Mouse (Mus musculus) gastrocnemius, adult 8-10 months (tissue): ENCODE data around the gene Vac14. TPM values are rescaled to one million over a fixed set of nuclear protein-coding genes. Genes with fewer than 3 reads are reported as not detected.

Source experiments
- DNase-seq, 2 experiments: peaks; one replicate each; pipeline ENCODE4 v3.0.0; 2022; ENCODE audit warnings: low spot score in 2 of 2
- total RNA-seq, 4 experiments: library from RNA; stranded (reverse); gene quantifications; 2 replicates each; pipeline ENCODE4 v1.2.4; 2022

Vac14 gene
- total RNA-seq, result 10 to 100 TPM; 17.4 to 22.1 (median 19.3) TPM

DNA sequence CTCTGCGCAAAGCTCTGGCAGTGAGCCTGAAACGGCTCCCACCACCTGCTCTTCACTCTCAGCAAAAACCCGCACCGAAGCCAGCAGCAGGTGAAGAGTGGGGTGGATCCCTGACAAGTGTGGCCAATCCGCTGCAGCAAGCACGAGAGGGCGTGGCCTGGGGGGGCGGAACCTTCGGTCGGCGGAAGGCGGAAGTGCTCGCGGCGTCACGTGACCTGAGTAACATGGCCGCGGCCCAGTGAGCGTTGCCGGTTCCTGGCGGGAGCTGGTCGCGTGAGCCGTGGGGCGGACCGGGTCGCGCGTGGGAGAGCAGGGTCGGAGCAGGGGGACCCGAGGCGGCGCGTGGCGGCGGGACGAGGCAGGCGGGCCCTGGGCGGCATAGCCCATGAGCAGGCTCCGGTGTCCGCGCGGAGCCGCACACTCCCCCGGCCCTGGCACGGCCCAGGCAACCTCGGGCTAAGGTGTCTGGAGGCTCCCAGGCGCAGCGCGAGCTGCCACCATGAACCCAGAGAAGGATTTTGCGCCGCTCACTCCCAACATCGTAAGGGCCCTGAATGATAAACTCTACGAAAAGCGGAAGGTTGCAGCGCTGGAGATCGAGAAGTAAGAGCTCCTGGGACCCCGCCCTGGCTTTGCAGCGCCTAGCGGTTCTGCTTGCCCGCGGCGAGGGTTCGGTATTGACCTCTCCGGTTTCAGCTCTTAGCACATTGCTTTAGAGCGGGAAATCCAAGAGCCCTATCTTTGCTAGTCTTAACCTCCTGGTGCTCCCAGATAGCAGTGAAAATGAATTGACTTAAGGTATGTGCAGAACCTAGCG lies at the start of gene Vac14:
TSS of gene Vac14 (plus strand) at position 195 of the 817 bp plus-strand sequence.
- peak; percentile 95 to 96 for DNase-seq

- no peak for DNase-seq
These were observed 25.7 kb upstream of the Vac14 start for GRCm38 (mm10) chr8:110592641-110593040.

DNA sequence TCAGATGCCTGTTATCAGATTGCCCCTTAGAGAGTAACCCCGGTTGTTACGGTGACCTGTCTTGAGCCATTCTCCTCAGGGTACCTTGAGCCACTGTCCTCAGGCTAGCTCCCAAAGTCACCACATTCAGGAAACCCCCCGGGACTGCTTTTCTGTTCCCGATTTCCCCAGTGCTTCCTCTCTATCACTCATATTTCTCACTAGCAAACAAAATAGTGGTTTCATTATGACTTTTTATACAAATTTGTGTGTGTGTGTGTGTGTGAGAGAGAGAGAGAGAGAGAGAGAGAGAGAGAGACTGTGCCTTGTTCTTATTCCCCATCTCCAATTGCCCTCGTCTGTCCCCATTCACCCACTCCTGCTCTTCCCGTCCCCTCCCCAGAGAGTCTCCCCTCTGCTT lies 24.2 kb upstream of the Vac14 start:
- no peak for DNase-seq

DNA sequence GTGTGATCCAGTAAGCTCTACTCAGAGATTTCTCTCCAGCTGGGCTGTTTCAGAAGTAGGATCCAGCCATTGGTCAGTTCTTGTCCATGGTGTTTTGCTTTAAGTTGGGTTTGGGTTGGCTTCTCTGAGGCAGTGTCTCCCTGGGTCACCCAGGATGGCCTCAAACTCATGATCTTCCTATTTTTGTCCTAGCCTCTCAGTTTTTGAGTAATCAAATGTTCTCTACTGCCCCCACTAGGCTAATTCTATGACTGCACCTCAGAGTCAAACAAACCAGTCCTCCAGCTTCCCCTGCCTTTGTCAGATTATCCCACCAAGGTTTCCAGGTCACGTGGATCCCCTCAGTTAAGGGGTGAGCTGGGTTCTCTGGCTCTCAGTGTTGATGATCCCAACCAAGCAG lies 13.8 kb upstream of the Vac14 start:
- no peak for DNase-seq

DNA sequence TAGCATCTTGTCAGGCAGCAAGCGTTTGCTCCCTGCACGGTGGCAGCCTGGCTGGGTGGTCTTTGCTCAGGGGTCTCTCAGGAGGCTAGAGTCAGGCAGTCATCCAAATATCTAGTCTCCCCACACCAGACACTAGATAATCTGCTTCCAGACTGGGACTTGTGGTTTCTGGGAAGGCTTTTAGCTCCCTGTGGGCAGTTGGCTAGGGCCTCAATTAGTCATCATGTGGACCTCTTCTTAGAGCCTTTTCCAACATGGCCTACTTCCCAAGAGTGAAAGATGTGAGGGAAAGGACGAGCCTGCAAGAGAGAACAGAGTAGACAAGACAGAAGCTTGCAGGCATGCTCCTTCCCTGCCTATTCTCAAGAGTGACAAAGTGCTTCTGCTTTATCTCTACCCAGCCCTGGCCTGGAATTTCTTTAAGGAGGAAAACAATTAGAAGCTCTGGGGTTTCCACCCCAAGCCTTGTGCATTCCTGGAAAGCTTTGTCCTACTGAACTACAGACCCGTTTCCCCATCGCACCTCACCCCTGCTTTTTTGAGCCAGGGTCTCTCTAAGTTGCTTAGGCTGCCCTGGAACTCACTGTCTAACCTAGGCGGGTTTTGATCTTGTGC lies 12.9 kb upstream of the Vac14 start:
- DNase-seq, result no peak

DNA sequence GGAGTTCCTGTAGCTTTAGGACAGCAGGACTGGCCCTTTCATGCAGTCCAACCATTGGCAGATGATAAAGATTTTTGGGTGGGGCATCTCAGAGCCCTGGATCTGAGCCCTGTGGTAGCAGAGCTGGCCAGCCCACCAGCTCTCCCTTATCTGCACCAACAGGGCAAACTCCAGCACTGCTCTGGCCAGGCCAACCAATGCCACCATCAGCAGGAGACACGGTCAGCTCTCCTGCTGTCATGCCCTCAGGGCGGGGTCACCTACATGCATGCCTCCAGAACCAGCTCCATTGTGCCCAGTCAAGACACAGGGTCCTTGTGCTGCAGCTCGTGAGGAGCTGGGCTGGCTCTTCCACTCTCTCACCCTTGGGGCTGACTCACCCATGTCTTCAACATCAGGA lies 2.7 kb upstream of the Vac14 start:
- no peak for DNase-seq

DNA sequence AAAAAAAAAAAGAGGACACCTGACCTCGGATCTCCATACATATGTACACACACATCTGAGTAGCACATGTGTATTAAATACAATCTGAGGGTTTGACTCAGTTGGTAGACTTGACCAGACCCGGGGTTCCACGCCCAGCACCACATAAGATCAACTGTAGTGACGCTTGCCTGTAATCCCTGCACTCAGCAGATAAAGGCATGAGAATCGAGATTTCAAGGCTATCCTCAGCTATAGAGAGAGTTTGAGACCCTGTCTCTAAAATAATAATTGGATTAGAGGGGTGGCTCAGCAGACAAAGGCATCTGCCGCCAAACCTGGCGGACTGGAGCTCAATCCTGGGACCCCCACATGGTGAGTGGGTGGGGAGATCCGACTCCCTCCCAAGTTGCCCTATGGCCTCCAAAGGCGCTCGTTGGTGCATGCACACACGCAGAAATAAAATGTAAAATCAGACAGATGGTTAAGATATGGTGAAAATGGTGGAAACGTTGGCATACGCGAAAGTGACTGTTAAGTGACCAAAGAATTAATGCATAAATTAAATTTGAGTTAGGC lies 505 bp upstream of the Vac14 start:
- no peak for DNase-seq

DNA sequence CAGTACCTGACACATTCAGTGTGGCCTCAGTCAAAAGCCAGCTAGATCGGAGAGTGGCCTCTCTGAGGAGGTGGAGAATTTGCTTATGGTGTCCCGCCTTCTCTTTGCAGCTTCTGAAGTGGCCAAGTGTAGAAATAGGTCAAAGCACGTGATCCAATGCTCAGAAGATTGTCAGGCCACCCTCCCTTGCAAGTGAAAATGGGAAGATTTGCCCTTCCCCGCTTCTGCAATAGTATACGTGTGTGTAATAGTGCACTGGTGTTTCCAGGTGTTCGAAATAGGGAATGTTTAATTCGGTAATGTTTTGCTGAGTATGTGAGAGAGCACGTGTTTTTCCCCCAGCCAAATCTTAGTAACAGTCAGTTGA lies 806 bp downstream of the Vac14 start:
- DNase-seq, result no peak

- DNase-seq, result no peak
These were observed 1.5 kb downstream of the Vac14 start for GRCm38 (mm10) chr8:110619919-110620318.

DNA sequence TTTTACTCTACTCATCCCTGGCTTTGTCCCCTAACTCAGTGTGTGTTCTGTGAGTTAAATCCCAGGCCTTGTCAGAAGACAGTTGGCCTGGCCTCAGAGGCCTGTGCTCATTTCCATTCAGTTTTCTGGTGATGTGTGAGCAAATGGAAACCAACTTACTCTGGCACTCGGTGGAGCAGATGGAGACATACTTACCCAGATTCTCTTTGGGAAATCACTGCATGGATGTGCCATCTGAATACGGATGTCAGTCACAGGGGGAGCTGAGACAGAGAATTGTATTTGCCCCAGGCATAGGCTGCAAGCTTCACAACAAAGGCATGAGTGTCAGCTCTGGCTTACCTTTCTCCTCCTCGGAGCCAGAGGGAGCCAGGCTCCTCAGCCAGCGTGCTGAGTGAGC lies 8.0 kb downstream of the Vac14 start:
- DNase-seq, result no peak

GRCm38 (mm10) chr8:110629245-110630063 lies 11.1 kb downstream of the Vac14 start:
- peak; percentile 48 to 58 for DNase-seq

DNA sequence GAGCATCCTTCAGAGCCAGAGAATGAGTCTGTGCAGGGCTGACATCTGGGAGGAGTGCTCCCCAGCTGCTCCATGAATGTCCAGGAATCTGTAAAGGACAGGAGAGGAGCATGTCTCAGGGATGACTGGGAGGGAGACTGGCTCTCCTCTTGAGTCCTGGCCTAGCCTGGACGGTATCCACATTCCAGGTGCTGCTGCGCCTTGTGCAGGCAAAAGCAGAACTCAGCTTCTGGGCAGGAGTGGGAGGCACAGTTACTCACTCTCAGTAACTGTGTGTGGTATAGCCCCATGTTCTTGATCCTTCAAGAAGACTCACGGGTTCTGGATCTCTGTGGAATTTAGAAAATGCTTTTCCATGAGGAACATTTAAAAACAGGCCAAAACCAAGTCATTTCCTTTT lies 11.7 kb downstream of the Vac14 start:
- DNase-seq, result no peak

DNA sequence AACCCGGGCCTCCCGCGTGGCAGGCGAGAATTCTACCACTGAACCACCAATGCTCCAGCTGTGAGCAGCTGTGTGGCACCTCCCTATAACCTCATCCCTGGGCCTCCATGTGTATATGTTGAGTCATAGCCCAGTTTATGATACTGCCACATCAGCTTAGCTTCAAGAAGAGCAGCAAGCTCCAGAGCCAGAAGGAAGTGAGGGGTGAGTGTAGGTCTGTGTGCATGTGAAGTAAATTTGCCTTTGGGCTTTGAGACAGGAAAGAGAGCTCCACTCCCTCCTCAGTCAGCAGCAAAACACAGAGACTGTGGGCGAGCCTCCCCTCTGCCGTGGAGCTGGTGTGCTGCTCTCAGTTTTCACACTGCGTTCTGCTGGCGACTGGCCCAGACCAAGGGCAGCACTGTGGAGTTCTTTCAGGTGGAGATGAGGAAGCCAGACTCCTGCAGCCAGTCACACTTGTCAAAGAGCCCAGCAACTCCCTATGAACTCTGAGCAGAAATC lies 12.2 kb downstream of the Vac14 start:
- DNase-seq, result peak; percentile 65 to 68

DNA sequence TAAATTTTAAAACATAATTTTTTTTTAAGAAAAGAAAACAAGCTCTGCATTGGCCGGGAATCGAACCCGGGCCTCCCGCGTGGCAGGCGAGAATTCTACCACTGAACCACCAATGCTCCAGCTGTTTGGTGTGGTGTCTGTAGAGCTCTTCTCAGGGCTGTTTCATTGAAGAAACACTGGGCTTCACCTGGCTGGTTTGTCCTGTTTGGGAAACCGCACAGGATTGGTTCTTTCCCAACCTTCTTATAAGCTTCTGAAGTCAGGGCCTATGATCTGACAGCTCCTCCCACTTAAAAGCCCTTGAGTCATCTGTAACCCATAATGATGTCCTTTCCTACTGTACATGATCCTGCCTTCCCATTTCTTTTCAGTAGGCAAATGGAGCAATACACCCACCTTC lies 12.8 kb downstream of the Vac14 start:
- no peak for DNase-seq

DNA sequence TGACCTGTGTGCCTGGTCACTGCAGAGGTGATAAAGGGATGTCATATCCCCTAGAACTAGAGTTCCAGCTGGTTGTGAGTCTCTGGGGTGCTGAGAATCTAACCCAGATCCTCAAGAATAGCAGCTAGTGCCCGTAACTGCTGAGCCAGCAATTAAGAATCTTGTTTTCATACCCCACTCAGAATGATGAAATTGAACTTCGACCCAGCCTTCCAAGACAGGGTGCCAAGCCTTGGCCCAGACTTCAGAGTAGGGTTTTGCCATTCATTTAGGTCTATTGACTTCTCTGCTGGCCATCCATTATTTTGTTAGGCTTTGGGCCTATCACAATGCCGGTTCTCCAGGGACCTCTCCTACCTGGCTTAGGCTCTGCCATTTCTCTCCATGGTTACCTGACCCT lies 15.4 kb downstream of the Vac14 start:
- DNase-seq, result no peak

GRCm38 (mm10) chr8:110636182-110636581 lies 17.8 kb downstream of the Vac14 start:
- no peak for DNase-seq

DNA sequence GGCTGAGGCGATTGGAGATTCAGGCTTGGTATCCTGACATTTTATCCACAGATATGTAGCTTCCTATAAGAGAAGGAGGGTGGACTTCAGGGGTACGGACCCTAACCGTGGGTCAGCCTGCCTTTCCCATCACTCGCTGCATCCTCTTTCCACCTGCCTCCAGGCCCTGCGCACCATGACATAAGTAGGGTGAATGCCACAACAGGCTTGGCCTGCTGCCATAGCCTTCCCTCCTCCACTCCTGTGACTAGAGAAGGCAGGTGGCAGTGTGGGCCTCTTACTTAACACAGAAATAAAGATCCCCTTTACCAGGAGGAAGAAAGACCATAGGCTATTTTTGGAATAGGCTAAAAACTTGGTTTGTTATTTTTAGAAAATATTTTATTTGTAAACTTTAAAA lies 23.9 kb downstream of the Vac14 start:
- DNase-seq, result no peak

DNA sequence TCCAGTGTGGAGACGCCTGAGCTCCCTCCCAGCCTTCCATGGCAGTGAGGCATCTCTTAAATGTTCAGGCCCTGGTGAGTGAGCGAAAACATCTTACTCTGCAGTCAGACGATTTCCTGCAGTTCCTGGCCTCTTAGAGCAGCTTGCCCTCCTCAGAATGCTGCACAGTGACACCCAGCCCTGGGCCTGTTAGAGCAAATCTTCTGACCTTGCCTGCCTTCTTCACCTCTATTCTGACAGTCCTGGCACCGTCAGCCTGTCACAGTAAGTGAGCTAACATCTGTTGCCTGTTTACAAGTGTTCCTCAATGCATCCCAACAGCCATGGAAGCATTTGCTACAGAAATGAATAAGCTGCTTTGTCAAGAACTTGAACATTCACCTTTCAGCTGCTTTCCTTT lies 24.8 kb downstream of the Vac14 start:
- no peak for DNase-seq

DNA sequence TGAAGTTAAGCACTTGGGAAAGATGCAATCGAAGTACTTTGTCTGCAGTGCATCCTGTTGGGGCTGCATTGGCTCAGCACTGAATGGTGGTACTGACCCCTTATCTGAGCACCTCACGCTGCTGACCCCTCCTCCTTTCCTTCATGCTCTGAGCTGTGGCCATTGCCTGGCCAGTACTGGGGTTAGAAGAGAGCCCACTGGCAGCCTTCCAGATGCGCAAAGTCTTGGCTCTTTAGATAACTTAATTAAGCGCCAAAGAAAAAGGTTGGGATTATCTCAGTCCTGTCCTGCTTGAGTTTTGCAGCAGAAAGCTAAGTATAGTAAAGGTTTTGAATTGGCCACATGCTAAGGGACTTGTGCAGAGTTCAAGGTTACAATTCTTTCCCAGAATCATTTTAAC lies 26.0 kb downstream of the Vac14 start:
- no peak for DNase-seq

GRCm38 (mm10) chr8:110644901-110645300 lies 26.5 kb downstream of the Vac14 start:
- no peak for DNase-seq

DNA sequence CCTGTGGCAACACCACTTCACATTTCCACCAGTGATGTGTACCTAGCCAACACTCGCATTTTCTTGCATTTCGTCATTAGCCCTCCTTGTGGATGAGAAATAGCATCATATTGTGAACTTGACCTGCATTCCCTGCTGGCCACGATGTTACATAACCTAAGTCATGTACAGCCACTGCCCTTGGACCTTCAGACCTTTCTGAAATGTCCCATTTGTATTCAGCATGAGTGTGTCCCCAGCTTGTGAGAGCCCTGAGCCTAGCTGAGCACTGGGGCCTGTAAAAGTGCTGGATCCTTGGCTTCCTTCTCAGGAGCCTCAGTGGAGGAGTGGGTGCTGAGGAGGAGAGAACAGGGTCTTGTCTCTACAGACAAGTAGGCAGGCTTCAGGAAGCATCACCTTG lies 27.0 kb downstream of the Vac14 start:
- no peak for DNase-seq

DNA sequence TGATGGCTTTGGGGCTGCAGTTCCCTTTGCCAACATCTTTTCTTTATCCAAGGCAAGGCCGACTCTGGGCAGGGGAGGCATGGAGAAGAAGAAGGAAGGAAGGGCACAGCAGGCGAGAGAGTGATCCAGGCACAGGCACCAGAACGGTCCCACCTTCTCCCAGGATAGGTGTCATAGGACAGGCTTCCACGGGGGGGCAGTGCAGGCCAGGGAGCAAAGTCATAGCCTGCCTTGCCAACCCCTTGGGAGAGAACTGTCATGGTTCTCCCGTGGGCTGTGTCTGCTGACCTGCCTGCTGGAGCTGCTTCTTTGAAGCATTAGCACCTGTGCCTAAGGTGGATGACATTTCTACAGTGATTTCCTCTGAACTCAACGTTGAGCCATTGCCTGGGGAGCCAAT lies 27.7 kb downstream of the Vac14 start:
- DNase-seq, result peak; percentile 64
